In the genomic region with DNA sequence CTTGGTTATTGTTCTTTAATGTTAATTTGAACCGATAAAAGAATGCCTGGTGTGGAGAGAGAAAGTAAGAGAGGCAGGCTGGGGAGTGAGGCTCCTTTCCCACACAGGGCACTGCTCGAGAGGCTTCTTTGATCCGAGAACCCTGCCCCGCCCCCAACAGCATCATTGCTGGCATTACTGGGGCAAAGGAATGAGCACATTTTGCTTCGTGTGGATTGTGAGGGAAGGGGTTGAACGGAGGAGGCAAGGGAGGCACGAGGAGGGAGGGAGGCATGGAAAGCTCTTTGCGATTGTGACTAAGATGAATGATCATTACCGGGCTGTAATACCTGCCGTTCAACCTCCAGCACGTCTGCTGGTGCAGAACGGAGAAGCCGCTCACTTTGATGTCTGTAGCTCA, we compare ENCODE assay signal across 8 mouse cellular contexts.
DNase-seq lines count a peak whose midpoint lies in the region; ATAC-seq and TF ChIP-seq lines count a peak whose summit lies in the region.

No protein-coding gene starts in this region.

- H3K4me2 ChIP-seq in forebrain, embryonic 16.5 days (ENCODE audit: low read length), result peak overlapping the region; percentile 70
- peak overlapping the region; percentile 38 for H3K4me2 ChIP-seq in lung, postnatal 0 days (replicated peaks; ENCODE audit: low read depth, low read length)

- H3K4me1 ChIP-seq in forebrain, embryonic 16.5 days (replicated peaks; ENCODE audit: control insufficient read depth, insufficient read depth, low read length), result peaks cover 16% of the 10 kb centered on the region
- peaks cover 10% of the 10 kb centered on the region; the same call in 1 of the 2 replicates for H3K4me1 ChIP-seq in lung, postnatal 0 days (ENCODE audit: insufficient read depth, low read depth, low read length)

- H3K9ac ChIP-seq in forebrain, embryonic 16.5 days (replicated peaks; ENCODE audit: low read depth, low read length), result peak overlapping the region; percentile 60
- H3K9ac ChIP-seq in lung, postnatal 0 days (replicated peaks; ENCODE audit: low read depth), result no peak overlapping the region

- no peak for TF ChIP-seq EP300 in lung, postnatal 0 days (IDR thresholded peaks at IDR 0.05)

- under 1% methylated on average over 13 of the region's 13 CpGs for WGBS in forebrain, embryonic 16.5 days
- WGBS in lung, postnatal 0 days, result 10% methylated on average over 13 of the region's 13 CpGs

- no peaks in the 10 kb centered on the region for H3K27me3 ChIP-seq in forebrain, embryonic 16.5 days (replicated peaks; ENCODE audit: control insufficient read depth, insufficient read depth, low read length)
- no peaks in the 10 kb centered on the region for H3K27me3 ChIP-seq in lung, postnatal 0 days (replicated peaks; ENCODE audit: insufficient read depth, low read length)

- no peak overlapping the region for H3K27ac ChIP-seq in forebrain, embryonic 16.5 days (ENCODE audit: low read length)
- 0 out of 2 replicates have a peak overlapping the region, but pooled peaks have one; percentile 33 for H3K27ac ChIP-seq in lung, postnatal 0 days (ENCODE audit: low read length)

- peak overlapping the region; percentile 40 for H3K4me3 ChIP-seq in forebrain, embryonic 16.5 days (replicated peaks; ENCODE audit: low read length)
- H3K4me3 ChIP-seq in lung, postnatal 0 days (ENCODE audit: low read depth, low read length), result peak overlapping the region; percentile 16; the same call in 1 of the 2 replicates

- H3K36me3 ChIP-seq in forebrain, embryonic 16.5 days (ENCODE audit: control insufficient read depth, insufficient read depth), result no peaks in the 10 kb centered on the region
- H3K36me3 ChIP-seq in lung, postnatal 0 days (ENCODE audit: insufficient read depth, low read length), result no peaks in the 10 kb centered on the region

- TF ChIP-seq CTCF in lung, postnatal 0 days (IDR thresholded peaks at IDR 0.05), result no peak

- ATAC-seq in forebrain, embryonic 16.5 days, result peak; percentile 93
- ATAC-seq in lung, postnatal 0 days, result peak; percentile 45

- no peaks in the 10 kb centered on the region for H3K9me3 ChIP-seq in forebrain, embryonic 16.5 days (ENCODE audit: control insufficient read depth, low read length)
- H3K9me3 ChIP-seq in lung, postnatal 0 days (ENCODE audit: low read length), result no peaks in the 10 kb centered on the region

- peak; percentile 23 for DNase-seq in layer of hippocampus, adult 11-12 months (ENCODE audit: low spot score)
- DNase-seq in layer of hippocampus, adult 9-10 months (ENCODE audit: low spot score), result no peak
- peak; percentile 13 for DNase-seq in cerebellum, adult 8-10 months
- peak; percentile 20 for DNase-seq in layer of hippocampus, adult 9-11 months
- DNase-seq in lung, postnatal 0 days (ENCODE audit: low spot score), result peak; percentile 55
- peak; percentile 59 for DNase-seq in ovary, postnatal 36 days (ENCODE audit: low spot score)
- no peak for DNase-seq in MN1 (ENCODE audit: low spot score)

Comparison
In these comparisons a context has a peak if more than half of its experiments do, and no peak if none do; other contexts are left out.
1. DNase-seq: peak in layer of hippocampus, adult 11-12 months (single experiment), cerebellum, adult 8-10 months (single experiment), layer of hippocampus, adult 9-11 months (single experiment), lung, postnatal 0 days (single experiment) and ovary, postnatal 36 days (single experiment); none in layer of hippocampus, adult 9-10 months (single experiment) and MN1 (single experiment).